In genomic region chr1:134381051-134381450, GRCm38 (mm10) we compare ENCODE assay signal across 27 mouse cellular contexts. TPM values are rescaled to one million over a fixed set of nuclear protein-coding genes. Genes with fewer than 3 reads are reported as not detected.
A peak's percentile ranks its signal among the peaks of the same experiment; 100 is the strongest.
DNase-seq lines count a peak whose midpoint lies in the region; ATAC-seq and TF ChIP-seq lines count a peak whose summit lies in the region.
"Had no signal": no experiment of that assay in that cellular context is flagged by ENCODE, and none has a peak within 500 bp of the region (broad histone marks: within the 10 kb centered on the region; RNA-seq: fewer than 3 reads in every experiment).

No protein-coding gene starts in this region.

- WGBS in heart, embryonic 13.5 days = 82% methylated on average over 2 of the region's 2 CpGs
- 51% methylated on average over 2 of the region's 2 CpGs for WGBS in kidney, embryonic 16.5 days

- H3K27ac ChIP-seq in heart, embryonic 13.5 days (replicated peaks) = no peak overlapping the region
- no peak overlapping the region for H3K27ac ChIP-seq in kidney, embryonic 16.5 days (ENCODE audit: low read length)
- H3K27ac ChIP-seq: forebrain, embryonic 10.5 days; hindbrain, embryonic 14.5 days; intestine, embryonic 15.5 days; limb, embryonic 15.5 days; liver, embryonic 15.5 days had no signal

- peak overlapping the region; percentile 74; the same call in 1 of the 2 replicates for H3K4me2 ChIP-seq in heart, embryonic 13.5 days
- H3K4me2 ChIP-seq in kidney, embryonic 16.5 days (replicated peaks; ENCODE audit: low read depth, low read length) = peak overlapping the region; percentile 60

- H3K9ac ChIP-seq in heart, embryonic 13.5 days = no peak overlapping the region
- H3K9ac ChIP-seq in kidney, embryonic 16.5 days (replicated peaks; ENCODE audit: low read length) = no peak overlapping the region
- H3K9ac ChIP-seq: forebrain, postnatal 0 days; hindbrain, embryonic 14.5 days; limb, embryonic 15.5 days; liver, embryonic 15.5 days had no signal

- H3K36me3 ChIP-seq in heart, embryonic 13.5 days = no peaks in the 10 kb centered on the region
- H3K36me3 ChIP-seq in kidney, embryonic 16.5 days (ENCODE audit: insufficient read depth, low read length) = no peaks in the 10 kb centered on the region
- H3K36me3 ChIP-seq in E14TG2a.4 (ENCODE audit: insufficient read depth, low read length) = no peaks in the 10 kb centered on the region
- H3K36me3 ChIP-seq: forebrain, embryonic 10.5 days; intestine, embryonic 15.5 days; limb, embryonic 15.5 days; liver, embryonic 15.5 days had no signal

- H3K27me3 ChIP-seq in heart, embryonic 13.5 days (replicated peaks) = no peaks in the 10 kb centered on the region
- no peaks in the 10 kb centered on the region for H3K27me3 ChIP-seq in kidney, embryonic 16.5 days (ENCODE audit: insufficient read depth, low read length)
- H3K27me3 ChIP-seq in E14TG2a.4 (ENCODE audit: insufficient read depth, low read length) = no peaks in the 10 kb centered on the region
- H3K27me3 ChIP-seq: intestine, embryonic 15.5 days; limb, embryonic 15.5 days had no signal

- H3K9me3 ChIP-seq in heart, embryonic 13.5 days = 0 out of 2 replicates have a peak, but pooled peaks cover 5% of the 10 kb centered on the region
- no peaks in the 10 kb centered on the region for H3K9me3 ChIP-seq in kidney, embryonic 16.5 days (ENCODE audit: low read length)
- peaks cover 14% of the 10 kb centered on the region for H3K9me3 ChIP-seq in E14TG2a.4 (ENCODE audit: low read length)
- H3K9me3 ChIP-seq: forebrain, embryonic 10.5 days; intestine, embryonic 15.5 days; limb, embryonic 15.5 days; liver, embryonic 15.5 days had no signal

- no peak for DNase-seq in heart, adult 9 months (ENCODE audit: low spot score in 2 of 2)
- DNase-seq in kidney, adult 9 months = no peak
- DNase-seq in R1 (ENCODE audit: low read depth, low spot score) = peak; percentile 58
- DNase-seq: adrenal gland, postnatal 10 days; B cell, adult 2 months; cerebellum, adult 11-12 months; cerebellum, postnatal 25 days; embryo, embryonic 11 days; forebrain, postnatal 0 days; thymus, adult 2 months had no signal

- H3K4me3 ChIP-seq in heart, embryonic 13.5 days = no peak overlapping the region
- no peak overlapping the region for H3K4me3 ChIP-seq in kidney, embryonic 16.5 days (ENCODE audit: low read length)
- H3K4me3 ChIP-seq in E14TG2a.4 (replicated peaks; ENCODE audit: low read length) = peak overlapping the region; percentile 72
- H3K4me3 ChIP-seq: liver, embryonic 15.5 days had no signal

- no peak for TF ChIP-seq CTCF in E14TG2a.4 (conservative IDR thresholded peaks at IDR 0.05; ENCODE audit: low read length)

- ATAC-seq in heart, embryonic 13.5 days (ENCODE audit: extremely low read depth, insufficient number of reproducible peaks, low FRiP score, low TSS enrichment) = no peak
- ATAC-seq in kidney, embryonic 16.5 days (ENCODE audit: low FRiP score, low TSS enrichment) = no peak
- ATAC-seq in monocyte, adult 5-6 weeks (replicated peaks; ENCODE audit: insufficient number of reproducible peaks, low FRiP score, low TSS enrichment, poor library complexity, severe bottlenecking) = no peak
- ATAC-seq: intestine, embryonic 15.5 days; midbrain, embryonic 16.5 days had no signal

- H3K4me1 ChIP-seq in heart, embryonic 13.5 days = peaks cover 10% of the 10 kb centered on the region
- H3K4me1 ChIP-seq in kidney, embryonic 16.5 days (ENCODE audit: insufficient read depth, low read length) = peaks cover 10% of the 10 kb centered on the region; the same call in 1 of the 2 replicates
- H3K4me1 ChIP-seq in E14TG2a.4 (replicated peaks; ENCODE audit: low read depth, low read length) = peaks cover 56% of the 10 kb centered on the region
- H3K4me1 ChIP-seq: intestine, embryonic 15.5 days had no signal

RNA-seq across cellular contexts. Expression of gene 4933406M09Rik, which starts 4.7 kb away (rescaled TPM):
- polyA plus RNA-seq in heart, embryonic 13.5 days (2015; fragmentation: Nextera tagmentation; extraction: Ambion mirVana) = not detected in 2 replicates
- not detected in 2 replicates for polyA plus RNA-seq in kidney, embryonic 16.5 days (2015; fragmentation: Nextera tagmentation; extraction: Ambion mirVana)
- not detected in 3 replicates for total RNA-seq in monocyte, adult 5-6 weeks (2017)
- total RNA-seq: adrenal gland, postnatal 10 days; forebrain, postnatal 0 days; heart, postnatal 14 days; layer of hippocampus, postnatal 14 days had no signal
- polyA plus RNA-seq: brain, embryonic 14.5 days; forebrain, embryonic 10.5 days; forebrain, postnatal 0 days; gonadal fat pad, adult 2 months; hindbrain, embryonic 14.5 days; intestine, embryonic 15.5 days; large intestine, adult 2 months; limb, embryonic 15.5 days; liver, embryonic 15.5 days; midbrain, embryonic 16.5 days; spleen, adult 2 months; stomach, embryonic 14.5 days; thymus, adult 2 months had no signal

RNA-seq across cellular contexts. Expression of gene Tmem183a, which starts 19.3 kb away (rescaled TPM):
- polyA plus RNA-seq in heart, embryonic 13.5 days (2015; fragmentation: Nextera tagmentation; extraction: Ambion mirVana) = 54.0 and 63.0 TPM in 2 replicates
- polyA plus RNA-seq in kidney, embryonic 16.5 days (2015; fragmentation: Nextera tagmentation; extraction: Ambion mirVana) = 79.0 and 88.8 TPM in 2 replicates
- total RNA-seq in monocyte, adult 5-6 weeks (2017) = 65.8 to 73.9 TPM (median 67.8 TPM) in 3 replicates

RNA-seq across cellular contexts. Expression of gene Cyb5r1, which starts 24.3 kb away (rescaled TPM):
- polyA plus RNA-seq in heart, embryonic 13.5 days (2015; fragmentation: Nextera tagmentation; extraction: Ambion mirVana) = 37.8 and 44.7 TPM in 2 replicates
- polyA plus RNA-seq in kidney, embryonic 16.5 days (2015; fragmentation: Nextera tagmentation; extraction: Ambion mirVana) = 42.7 and 44.1 TPM in 2 replicates
- total RNA-seq in monocyte, adult 5-6 weeks (2017) = 56.4 to 76.4 TPM (median 62.0 TPM) in 3 replicates

RNA-seq across cellular contexts. Expression of gene Adipor1, which starts 34.1 kb away (rescaled TPM):
- polyA plus RNA-seq in heart, embryonic 13.5 days (2015; fragmentation: Nextera tagmentation; extraction: Ambion mirVana) = 133 and 134 TPM in 2 replicates
- polyA plus RNA-seq in kidney, embryonic 16.5 days (2015; fragmentation: Nextera tagmentation; extraction: Ambion mirVana) = 98.2 and 101 TPM in 2 replicates
- total RNA-seq in monocyte, adult 5-6 weeks (2017) = 133 to 190 TPM (median 182 TPM) in 3 replicates

RNA-seq across cellular contexts. Expression of gene Ppfia4, which starts 48.3 kb away (rescaled TPM):
- polyA plus RNA-seq in heart, embryonic 13.5 days (2015; fragmentation: Nextera tagmentation; extraction: Ambion mirVana) = 10.9 and 12.6 TPM in 2 replicates
- 3.6 and 3.9 TPM in 2 replicates for polyA plus RNA-seq in kidney, embryonic 16.5 days (2015; fragmentation: Nextera tagmentation; extraction: Ambion mirVana)
- total RNA-seq in monocyte, adult 5-6 weeks (2017) = 20.4 to 28.3 TPM (median 20.4 TPM) in 3 replicates
